Mouse (Mus musculus): ENCODE results near the gene Igsf21. TPM values are rescaled to one million over a fixed set of nuclear protein-coding genes. Genes with fewer than 3 reads are reported as not detected.

Igsf21 gene
- polyA plus RNA-seq, 1 experiment, result 0.35 TPM

DNA sequence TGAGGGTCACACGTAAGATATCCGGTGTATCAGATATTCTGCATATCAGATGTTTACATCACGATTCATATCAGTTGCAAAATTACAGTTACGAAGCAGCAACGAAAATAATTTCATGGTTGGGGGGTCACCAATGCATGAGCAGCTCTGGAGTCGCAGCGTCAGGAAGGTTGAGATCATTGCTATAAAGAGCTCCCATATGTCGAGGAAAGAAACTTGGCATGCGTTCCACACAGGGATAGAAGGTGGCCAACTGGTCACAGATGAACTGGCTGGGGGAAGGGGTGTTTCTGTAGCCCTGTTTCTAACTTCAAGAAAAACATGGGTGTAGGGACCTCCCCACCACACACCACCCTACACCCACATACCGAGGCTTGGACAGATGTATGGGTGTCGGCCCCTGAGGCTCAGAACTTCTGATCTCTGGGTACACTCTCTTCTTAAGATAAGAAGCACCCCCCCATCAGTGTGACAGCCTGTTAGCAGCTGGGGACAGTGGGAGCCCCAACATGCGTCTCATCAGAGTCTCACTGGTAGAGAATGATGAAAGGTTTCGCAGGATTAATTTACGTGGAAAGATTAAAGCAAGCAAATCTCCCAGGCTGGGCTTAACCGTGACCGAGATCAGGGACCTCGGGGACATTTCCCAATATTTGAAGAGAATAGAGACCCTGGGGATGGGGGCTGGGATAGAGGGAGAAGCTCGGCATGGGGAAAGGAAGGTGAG lies 54.1 kb downstream of the Igsf21 start:
- no peak for DNase-seq (ENCODE audit: low read depth)

DNA sequence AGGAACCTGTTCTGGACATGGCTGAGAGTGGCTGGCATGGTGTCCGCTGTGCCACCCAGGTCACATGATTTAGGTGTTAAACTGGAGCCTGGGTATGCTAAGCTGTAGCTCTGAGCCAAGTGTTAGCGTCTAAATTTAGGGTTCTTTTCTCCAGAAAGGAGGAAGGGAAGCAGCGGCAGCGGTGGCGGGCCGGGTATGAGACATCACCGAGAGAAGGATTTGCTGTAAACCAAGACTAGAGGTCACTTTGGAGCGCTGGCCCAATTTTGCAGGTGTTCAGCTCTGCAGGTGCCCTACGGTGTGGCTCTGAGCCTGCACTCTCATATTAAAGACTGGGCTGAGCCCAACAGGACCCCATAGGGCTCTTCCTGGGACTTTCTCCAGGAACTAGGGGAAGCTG lies 57.0 kb downstream of the Igsf21 start:
- no peak for DNase-seq (ENCODE audit: low read depth)

DNA sequence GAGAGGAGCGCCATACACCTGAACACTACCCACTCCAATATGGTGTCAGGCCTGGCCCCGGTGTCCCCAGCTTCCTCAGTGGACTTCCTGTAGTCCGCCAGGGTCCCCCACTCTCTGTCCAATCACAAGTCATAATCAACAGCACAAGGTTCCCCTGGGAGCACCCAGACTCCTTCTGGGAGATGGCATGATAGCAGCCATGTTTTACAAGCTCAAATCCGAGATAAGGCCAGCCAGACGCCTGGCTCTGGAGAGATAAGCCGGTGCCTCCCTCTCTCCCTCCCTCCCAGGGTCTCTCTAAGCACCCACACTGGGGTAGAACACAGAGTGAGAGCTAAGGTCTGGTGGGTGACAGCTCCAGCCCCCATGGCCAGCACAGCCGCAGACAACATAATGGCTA lies 58.0 kb downstream of the Igsf21 start:
- no peak for DNase-seq (ENCODE audit: low read depth)

DNA sequence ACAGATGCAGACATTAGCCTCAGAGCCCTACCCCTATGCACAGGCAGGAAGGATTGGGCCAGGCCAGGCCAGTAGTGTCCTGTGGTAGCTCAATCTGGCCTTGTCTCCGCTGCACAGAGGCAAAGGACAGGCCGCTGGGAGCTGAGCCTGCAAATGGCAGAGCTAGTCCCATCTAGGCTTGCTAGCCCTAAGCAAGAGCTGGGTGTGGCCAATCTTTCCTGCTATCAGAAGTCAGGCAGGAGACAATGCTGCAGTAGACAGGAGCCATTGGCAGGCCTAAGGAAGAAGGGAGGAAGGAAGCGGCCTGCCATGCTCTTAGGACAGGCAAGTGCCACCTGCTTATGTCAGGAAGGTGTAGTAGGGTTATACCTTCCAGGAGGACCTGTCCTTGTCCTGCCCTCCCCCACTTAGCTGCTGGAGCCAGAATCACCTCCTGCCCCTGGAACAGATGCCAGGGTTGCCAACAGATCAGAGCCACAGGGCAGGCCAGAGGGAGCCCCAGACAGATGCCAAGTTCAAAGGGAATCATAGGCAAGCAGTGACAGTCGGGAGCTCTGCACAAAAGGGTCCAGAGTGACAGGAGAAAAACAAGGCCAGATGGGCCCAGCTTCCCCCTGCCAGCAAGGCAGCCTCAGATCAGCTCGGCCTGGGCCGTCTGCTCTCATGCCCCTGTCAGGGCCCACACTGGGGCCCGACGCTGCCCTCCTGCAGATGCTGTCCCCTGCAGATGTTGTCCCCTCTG lies 59.0 kb downstream of the Igsf21 start:
- DNase-seq (ENCODE audit: low read depth), result no peak

DNA sequence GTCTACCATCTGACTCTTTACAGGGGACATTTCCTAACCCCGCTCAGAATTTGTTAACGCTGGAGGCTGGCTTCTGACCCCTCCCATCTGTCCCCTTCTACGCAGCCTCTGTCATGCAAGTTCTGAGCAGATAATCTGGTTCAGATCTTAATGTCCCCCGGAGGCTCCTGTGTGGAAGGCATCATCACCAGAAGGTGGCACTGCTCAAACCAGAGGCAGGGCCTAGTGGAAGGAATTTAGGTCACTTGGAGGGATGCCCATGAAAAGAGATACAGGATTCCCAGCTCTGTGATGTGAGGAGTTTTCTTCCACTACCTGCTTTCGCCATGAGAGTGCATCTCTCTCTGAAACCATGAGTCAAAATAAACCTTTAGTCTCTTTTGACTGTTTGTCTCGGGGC lies 67.0 kb downstream of the Igsf21 start:
- no peak for DNase-seq (ENCODE audit: low read depth)

DNA sequence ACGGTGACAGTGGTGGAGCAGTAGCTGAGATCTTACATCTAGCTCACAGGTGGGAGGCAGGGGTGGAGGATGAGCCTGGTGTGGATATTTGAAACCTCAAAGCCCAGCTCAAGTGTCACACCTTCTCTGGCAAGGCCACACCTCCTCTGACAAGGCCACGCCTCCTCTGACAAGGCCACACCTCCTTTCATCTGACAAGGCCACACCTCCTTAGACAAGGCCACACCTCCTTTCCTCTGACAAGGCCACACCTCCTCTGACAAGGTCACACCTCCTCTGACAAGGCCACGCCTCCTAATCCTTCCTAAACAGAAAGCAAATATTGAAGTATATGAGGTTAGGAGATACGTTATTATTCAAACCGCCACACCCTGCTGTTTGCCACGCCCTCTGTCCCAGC lies 69.5 kb downstream of the Igsf21 start:
- DNase-seq (ENCODE audit: low read depth), result no peak

DNA sequence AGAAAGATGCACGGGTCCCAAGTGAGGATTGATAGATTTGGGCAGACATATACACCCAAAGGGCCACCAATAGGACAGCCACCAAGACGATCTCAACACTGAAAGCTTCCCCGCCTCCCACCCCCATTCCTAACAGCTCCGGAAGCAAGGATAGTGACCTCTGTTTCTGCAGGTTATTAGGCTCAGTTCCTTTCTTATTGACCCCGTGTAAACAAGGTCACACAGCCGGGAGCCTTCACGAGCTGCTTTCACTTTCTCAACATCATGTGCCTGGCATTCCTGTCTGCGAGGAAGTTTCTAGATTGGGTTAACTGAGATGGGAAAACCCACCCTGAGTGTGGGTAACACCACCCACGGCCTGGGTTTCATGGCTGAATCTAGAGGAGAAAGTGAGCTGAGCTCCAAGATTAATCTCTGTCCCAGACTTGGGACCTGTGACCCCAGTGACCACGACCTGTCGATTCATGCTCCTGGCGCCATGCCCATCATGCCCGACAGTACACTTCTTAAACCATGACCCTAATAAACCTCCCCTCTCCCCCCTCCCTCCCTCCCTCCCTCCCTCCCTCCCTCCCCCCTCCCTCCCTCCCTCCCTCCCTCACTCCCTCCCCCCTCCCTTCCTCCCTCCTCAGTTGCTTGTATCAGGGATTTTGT lies 72.7 kb downstream of the Igsf21 start:
- no peak for DNase-seq (ENCODE audit: low read depth)

DNA sequence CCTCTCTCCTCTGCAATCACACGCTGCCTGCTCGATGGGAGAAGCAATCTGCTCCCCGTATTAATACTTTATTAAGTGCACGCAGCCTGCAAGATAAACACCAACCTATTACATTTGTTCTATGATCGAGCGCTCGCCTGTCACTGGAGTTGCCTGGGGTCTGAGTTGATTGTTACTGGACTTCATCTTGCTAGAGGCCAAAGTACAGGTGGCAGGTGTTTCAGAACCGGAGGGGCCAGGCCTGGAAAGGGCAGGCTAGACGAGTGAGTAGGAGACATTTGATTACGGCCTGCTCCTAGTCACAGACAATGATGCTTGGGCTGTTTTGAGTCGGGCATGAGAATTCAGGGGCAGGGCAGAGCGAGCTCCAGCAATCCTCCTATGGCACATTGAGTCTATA lies 73.5 kb downstream of the Igsf21 start:
- no peak for DNase-seq (ENCODE audit: low read depth)

DNA sequence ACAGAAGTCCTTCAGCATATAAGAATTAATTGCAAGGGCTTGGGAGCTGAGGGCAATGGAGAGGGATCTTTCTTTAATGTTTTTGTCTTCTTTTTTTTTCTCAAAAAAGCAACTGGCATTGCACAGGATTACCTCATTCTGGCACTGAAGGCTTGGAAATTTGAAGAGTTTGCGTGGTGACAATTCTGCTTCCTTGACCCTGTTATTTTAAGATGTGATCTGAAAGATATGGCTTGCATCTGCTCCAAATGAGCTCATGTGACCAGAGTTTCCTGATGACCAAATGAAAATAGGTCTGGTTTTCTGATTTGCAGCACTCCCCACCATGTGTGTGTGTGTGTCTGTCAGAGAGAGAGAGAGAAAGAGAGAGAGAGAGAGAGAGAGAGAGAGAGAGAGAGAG lies 74.7 kb downstream of the Igsf21 start:
- DNase-seq (ENCODE audit: low read depth), result no peak

DNA sequence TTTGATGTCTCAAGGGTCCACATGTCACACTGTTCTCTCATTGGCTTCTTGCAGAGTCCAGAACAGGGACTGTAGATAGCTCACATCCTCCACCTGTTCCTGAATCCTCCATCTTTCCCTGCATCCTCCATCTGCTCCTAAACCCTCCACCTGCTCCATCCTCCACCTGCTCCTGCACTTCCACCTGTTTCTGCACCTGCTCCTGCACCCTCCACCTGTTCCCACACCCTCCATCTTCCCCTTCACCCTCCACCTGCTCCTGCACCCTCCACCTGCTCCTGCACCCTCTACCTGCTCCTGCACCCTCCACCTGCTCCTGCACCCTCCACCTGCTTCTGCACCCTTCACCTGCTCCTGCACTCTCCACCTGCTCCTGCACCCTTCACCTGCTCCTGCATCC lies 75.4 kb downstream of the Igsf21 start:
- no peak for DNase-seq (ENCODE audit: low read depth)

DNA sequence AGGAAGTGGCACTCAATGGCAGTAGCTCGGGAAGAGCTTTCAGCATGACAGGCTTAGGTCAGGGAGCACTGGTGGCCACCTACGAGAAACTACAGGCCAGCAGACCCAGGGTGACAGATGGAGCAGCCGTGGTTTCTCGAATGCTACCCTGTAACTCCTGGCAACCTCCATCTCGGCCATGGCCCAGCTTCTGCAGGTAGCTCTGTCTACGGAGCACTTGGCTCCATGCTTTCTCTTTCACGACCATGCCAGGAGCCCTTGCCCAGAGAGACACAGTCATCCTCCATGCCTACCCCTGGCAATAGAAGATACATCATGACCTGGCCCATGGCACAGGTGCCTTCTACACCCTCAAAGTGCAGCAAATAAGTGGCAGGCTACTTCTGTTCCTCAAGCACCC lies 80.7 kb downstream of the Igsf21 start:
- DNase-seq (ENCODE audit: low read depth), result no peak

DNA sequence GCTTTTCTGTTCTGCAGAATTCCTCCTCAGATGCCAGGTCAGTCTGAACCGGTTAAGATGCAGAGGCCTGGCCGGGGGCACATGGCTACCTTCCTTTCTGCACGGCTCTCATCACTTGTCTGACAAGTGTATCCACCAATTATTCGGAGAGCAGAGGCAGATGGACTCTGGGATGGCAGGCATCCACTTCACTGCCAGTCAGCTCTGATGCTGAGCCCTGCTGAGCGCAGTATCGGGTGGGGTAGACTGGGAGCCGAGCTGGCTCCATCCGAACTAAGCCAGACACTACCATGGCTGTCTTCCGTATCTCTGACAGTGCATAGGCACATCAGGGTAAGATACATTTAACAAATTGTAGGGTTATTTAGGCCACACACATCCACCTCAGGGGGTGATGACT lies 81.9 kb downstream of the Igsf21 start:
- no peak for DNase-seq (ENCODE audit: low read depth)

DNA sequence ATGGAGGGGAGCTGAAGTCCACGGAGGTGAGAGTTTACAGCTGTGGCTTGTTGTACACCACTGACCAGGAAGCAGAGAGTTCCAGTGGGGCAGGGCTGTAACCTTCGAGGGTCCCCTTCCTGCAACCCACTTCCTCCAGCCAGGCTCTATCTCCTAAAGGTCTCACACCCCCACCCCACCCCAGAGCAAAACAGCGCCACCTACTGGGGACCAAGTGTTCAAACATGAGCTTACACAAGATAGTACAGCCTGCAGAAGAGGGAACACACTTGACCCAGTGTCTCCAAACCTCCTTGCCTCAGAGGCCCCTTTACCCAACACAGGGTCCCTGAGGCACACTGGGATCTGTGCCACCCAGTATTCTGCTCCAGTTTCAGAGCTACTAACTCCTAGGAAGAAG lies 87.0 kb downstream of the Igsf21 start:
- no peak for DNase-seq (ENCODE audit: low read depth)

DNA sequence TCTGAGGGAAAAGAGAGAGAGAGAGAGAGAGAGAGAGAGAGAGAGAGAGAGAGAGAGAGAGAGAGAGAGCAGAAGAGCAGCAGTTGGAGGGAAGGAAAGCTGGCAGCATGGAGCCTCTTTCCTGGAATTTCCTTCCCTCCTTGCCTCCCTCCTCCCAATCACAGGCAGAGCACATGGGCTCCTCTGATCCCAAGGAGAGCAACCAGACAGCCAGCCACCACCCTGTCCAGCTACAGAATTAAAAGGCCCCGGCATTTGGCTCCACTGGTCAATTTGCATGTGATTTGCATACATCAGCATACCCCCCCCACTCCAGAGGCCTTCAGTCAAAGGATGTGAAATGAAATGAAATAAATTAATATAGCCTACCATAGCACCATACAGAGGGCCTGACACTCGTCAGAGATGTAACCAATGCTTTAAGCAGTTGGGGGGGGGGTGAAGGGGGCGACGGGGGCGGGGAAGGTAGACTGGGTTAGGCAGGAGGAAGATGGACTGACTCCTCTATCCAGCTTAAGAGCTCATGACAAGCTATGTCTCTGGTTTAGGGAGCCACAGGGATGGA lies 91.6 kb downstream of the Igsf21 start:
- DNase-seq (ENCODE audit: low read depth), result no peak

DNA sequence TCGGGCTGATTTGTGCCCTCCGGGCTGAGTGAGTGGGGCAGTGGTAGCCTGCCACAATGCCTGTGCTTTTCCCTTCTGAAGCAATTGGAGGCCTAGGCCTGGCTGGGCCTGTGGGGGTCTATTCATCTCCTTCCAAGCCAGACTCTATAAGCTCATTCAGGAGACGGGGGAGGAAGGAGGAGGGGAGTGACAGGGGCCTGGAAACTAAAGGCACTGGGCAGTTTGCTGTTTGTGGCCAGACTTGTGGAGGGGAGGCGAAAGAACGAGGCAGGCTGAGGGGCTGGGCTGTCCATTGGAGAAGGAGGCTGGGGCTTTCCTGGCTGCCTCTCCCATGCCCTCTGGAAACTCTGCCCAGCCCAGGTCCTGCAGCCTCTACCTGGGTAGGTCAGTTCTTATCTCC lies 92.1 kb downstream of the Igsf21 start:
- DNase-seq (ENCODE audit: low read depth), result no peak

DNA sequence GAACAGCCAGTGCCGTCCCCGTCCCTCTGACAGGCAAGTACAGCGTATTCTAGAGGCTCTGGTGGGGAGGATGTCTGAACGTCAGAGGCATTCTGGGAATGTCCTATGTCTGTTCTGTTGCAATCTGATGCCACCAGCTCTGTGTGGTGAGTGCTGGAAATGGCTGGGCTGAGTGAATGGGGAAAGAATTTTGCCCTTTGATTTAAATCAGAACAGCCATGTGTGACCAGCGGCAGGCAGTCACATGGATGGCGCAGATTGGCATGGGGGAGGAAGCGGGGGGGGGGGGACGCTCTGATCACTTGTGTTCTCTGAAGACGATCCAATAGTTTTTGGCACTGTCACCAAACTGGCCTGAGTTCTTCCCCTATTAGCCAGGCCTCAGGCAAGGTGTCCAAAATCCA lies 92.9 kb downstream of the Igsf21 start:
- DNase-seq (ENCODE audit: low read depth), result no peak

DNA sequence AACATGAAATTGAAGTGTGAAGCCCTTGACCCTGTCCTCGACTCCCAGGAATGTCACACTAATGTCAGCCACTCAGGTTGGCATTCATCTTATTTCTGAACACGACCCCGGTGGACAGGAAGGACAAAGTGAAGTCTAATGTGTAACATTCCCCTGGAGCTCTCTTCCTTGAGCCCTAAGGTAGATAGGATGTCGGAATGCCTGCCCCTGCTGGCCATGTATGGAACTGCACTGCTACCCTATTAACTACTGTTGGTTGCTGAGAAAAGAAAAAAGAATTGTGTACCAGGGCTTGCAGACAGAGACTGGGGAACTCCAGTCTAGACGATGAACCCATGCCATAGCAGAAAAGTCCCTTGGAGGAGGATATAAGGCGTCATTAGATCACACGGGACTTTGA lies 93.5 kb downstream of the Igsf21 start:
- no peak for DNase-seq (ENCODE audit: low read depth)

DNA sequence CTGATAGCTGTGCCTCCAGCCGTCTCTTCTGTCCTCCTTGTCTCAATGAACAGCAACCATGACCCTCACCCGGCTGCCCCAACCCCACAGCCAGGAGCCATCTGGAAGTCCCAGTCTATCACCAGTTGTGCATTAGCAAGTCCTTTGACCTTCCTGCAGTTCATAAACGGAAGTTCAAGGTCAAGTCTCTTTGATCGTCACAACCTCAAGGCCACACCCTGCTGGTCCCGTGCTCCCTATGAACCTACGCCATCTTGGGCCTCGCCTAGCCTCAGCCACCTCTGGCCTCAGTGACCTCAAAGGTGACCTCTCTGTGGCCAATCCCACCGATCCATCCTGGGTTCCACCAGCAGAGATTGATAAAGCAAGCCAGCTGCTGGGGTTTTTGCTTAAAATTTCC lies 96.9 kb downstream of the Igsf21 start:
- DNase-seq (ENCODE audit: low read depth), result no peak

DNA sequence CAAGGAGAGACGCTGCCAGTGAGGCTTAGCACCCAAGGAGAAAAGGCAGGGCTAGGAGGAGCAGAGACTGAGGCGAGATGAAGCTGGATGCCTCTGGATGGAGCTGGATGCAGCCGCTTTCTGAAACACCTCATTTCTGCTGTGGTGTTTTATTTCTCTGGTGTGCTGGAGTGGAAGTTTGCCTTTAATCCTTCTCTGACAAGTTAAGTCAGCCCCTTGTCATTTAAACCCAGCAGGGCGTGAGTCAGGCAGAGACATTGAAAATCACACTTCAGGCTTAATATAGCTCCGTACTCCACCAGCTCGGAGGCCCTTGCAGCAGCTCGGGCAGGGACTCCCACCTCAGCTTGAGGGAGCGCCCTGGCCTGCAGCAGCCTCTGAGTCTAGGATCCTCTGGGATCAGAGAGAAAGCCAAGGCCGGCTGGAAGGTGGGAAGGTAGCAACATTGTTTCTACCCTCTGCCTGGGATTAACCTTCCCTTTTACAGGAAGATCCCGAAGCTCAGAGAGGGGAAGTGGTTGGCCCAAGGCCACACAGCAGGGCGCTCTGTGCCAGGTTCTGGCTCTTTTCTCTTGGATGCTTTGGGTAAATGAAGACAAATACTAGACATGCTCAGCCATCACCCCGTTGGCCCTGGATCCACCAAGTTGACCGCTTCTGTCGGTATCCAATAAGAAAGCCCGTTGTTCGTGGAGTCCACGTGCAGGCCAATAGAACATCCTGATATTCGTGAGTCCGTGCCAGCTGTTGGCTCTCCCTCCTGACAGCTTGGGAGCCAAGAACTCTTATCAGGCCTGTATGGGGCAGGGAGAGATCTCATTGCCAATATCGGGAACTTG lies 98.5 kb downstream of the Igsf21 start:
- DNase-seq (ENCODE audit: low read depth), result no peak

DNA sequence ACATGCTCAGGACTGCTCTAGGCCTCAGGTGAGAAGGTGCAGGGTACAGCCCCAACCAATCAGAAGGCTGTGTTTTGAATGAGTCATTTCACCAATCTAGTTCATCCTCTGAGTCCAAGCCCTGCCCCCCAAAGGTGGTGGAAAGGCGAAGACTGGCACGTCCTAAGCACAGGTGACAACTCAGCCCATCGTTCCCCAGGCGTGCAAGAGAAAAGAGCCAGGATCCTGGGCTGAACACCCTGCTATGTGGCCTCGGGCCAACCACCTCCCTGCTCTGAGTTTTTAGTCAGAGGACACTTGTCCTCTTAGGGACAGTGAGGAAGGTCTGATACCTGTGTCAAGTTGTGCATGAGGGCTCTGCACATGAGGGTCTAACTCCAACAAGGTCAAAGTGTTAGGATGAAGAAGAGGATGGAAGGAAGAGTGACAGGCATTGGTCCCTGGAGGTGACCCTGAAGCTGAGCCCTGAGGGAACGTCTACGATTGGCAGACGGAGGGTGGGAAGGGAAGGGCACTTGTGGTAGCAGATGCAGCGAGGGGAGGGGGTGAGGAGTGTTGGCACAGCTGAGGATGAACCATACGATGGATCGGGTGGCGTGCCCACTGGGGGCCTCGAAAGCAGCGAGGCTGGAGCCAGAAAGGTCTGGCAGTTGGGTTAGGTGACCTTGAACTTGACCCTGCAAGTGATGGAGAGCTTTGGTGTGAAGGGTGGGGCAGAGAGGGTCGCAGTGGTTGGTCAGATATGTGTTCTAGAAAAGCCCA lies 99.3 kb downstream of the Igsf21 start:
- DNase-seq (ENCODE audit: low read depth), result no peak

DNA sequence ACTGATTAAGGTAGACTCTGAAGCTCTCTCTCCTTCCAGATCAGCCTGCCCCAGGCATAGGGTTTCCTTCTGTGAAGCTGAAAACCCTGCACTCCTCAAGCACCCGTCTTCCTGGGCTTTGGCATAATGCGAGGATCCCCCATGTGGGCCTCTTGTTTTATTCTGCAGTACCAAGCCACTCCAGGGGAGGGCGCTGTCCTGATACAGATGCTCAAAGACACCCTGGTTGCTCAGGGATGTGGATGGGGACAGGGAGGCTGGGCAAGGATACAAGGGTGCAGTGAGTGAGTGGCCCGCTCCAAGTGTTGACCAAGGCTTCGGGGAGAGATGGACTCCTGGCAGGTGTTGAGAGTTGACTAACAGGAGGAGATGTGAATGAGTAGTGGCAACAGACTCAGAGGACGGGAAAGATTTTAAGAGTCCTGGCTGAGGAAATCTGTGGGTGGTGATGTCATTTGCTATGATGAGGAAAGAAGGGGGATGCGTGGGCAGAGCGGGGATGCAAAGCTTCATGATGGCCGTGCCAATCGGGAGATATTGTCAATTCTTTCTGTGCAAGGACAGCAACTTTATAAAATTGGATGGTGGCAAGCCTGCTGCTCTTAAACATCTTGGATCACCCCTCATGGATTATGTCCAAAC lies 102.6 kb downstream of the Igsf21 start:
- DNase-seq (ENCODE audit: low read depth), result no peak
